In genomic region chr8:119676389-119676788, GRCm38 (mm10) we compare ENCODE assay signal across 9 mouse cellular contexts. TPM values are rescaled to one million over a fixed set of nuclear protein-coding genes. Genes with fewer than 3 reads are reported as not detected.
DNase-seq lines count a peak whose midpoint lies in the region; ATAC-seq and TF ChIP-seq lines count a peak whose summit lies in the region.
"Had no signal": no experiment of that assay in that cellular context is flagged by ENCODE, and none has a peak within 500 bp of the region (broad histone marks: within the 10 kb centered on the region; RNA-seq: fewer than 3 reads in every experiment).

No protein-coding gene starts in this region.

- H3K36me3 ChIP-seq in E14TG2a.4 (ENCODE audit: insufficient read depth, low read length) = no peaks in the 10 kb centered on the region
- H3K36me3 ChIP-seq in heart, embryonic 15.5 days = no peaks in the 10 kb centered on the region
- H3K36me3 ChIP-seq in thymus, adult 2 months (ENCODE audit: control insufficient read depth, insufficient read depth, low read length) = no peaks in the 10 kb centered on the region
- H3K36me3 ChIP-seq: limb, embryonic 15.5 days had no signal

- H3K27me3 ChIP-seq in E14TG2a.4 (ENCODE audit: insufficient read depth, low read length) = peaks cover 2% of the 10 kb centered on the region
- peaks cover 10% of the 10 kb centered on the region for H3K27me3 ChIP-seq in heart, embryonic 15.5 days
- H3K27me3 ChIP-seq in thymus, adult 2 months (ENCODE audit: control insufficient read depth, insufficient read depth, low read length) = no peaks in the 10 kb centered on the region
- H3K27me3 ChIP-seq: limb, embryonic 15.5 days had no signal

- H3K4me1 ChIP-seq in E14TG2a.4 (replicated peaks; ENCODE audit: low read depth, low read length) = peaks cover 26% of the 10 kb centered on the region
- no peaks in the 10 kb centered on the region for H3K4me1 ChIP-seq in bone marrow macrophage, adult 2 months (ENCODE audit: control insufficient read depth, insufficient read depth, low read length)
- H3K4me1 ChIP-seq in embryonic fibroblast, embryonic 13.5 days (ENCODE audit: control insufficient read depth, insufficient read depth, low read length) = no peaks in the 10 kb centered on the region
- H3K4me1 ChIP-seq in heart, embryonic 15.5 days (replicated peaks) = peaks cover 10% of the 10 kb centered on the region; the same call in 1 of the 2 replicates
- peaks cover 8% of the 10 kb centered on the region; the same call in 1 of the 2 replicates for H3K4me1 ChIP-seq in thymus, adult 2 months (replicated peaks; ENCODE audit: control insufficient read depth, insufficient read depth, low read length)

- peak; percentile 92 to 96 for DNase-seq in kidney, postnatal 36 days
- DNase-seq in lung, adult 18-20 months = peak; percentile 86 to 89
- DNase-seq in ovary, postnatal 14 days (ENCODE audit: low spot score) = peak; percentile 95
- peak; percentile 86 for DNase-seq in thymus, adult 2 months

- peak; percentile 55; the same call in 1 of the 2 replicates for ATAC-seq in heart, embryonic 15.5 days (replicated peaks; ENCODE audit: insufficient number of reproducible peaks, insufficient read depth, low FRiP score, low read depth)

- no peaks in the 10 kb centered on the region for H3K9me3 ChIP-seq in E14TG2a.4 (ENCODE audit: low read length)
- no peaks in the 10 kb centered on the region for H3K9me3 ChIP-seq in heart, embryonic 15.5 days (replicated peaks)
- H3K9me3 ChIP-seq: limb, embryonic 15.5 days had no signal

- no peak for TF ChIP-seq POLR2A in bone marrow macrophage, adult 2 months (IDR thresholded peaks at IDR 0.05; ENCODE audit: borderline replicate concordance, low read depth, low read length)
- TF ChIP-seq POLR2A in embryonic fibroblast, embryonic 13.5 days (IDR thresholded peaks at IDR 0.05; ENCODE audit: low read depth, low read length) = no peak
- TF ChIP-seq POLR2A in thymus, adult 2 months (IDR thresholded peaks at IDR 0.05; ENCODE audit: control insufficient read depth, extremely low read depth, insufficient read depth, low read length, poor library complexity) = no peak

- H3K4me3 ChIP-seq in E14TG2a.4 (replicated peaks; ENCODE audit: low read length) = no peak overlapping the region
- no peak overlapping the region for H3K4me3 ChIP-seq in bone marrow macrophage, adult 2 months (ENCODE audit: insufficient read depth, low read length)
- no peak overlapping the region for H3K4me3 ChIP-seq in embryonic fibroblast, embryonic 13.5 days (ENCODE audit: insufficient read depth, low read length)
- no peak overlapping the region for H3K4me3 ChIP-seq in heart, embryonic 15.5 days
- no peak overlapping the region for H3K4me3 ChIP-seq in thymus, adult 2 months (ENCODE audit: control insufficient read depth, insufficient read depth, low read length)
- H3K4me3 ChIP-seq: limb, embryonic 15.5 days had no signal

- no peak overlapping the region for H3K9ac ChIP-seq in heart, embryonic 15.5 days
- H3K9ac ChIP-seq: limb, embryonic 15.5 days had no signal

- 10% methylated on average over 8 of the region's 8 CpGs for WGBS in heart, embryonic 15.5 days
- WGBS in thymus, adult 2 months = 6% methylated on average over 8 of the region's 8 CpGs

- peak; percentile 98 for TF ChIP-seq CTCF in E14TG2a.4 (conservative IDR thresholded peaks at IDR 0.05; ENCODE audit: low read length)
- peak; percentile 51; the same call in 1 of the 2 replicates for TF ChIP-seq CTCF in bone marrow macrophage, adult 2 months (IDR thresholded peaks at IDR 0.05; ENCODE audit: low read depth, low read length)
- peak; percentile 87 for TF ChIP-seq CTCF in embryonic fibroblast, embryonic 13.5 days (IDR thresholded peaks at IDR 0.05; ENCODE audit: borderline replicate concordance, insufficient read depth, low read length)
- TF ChIP-seq CTCF in thymus, adult 2 months (IDR thresholded peaks at IDR 0.05; ENCODE audit: borderline replicate concordance, control insufficient read depth, extremely low read depth, insufficient read depth, low read length, poor library complexity) = peak; percentile 76; the same call in 1 of the 2 replicates

- no peak overlapping the region for H3K27ac ChIP-seq in bone marrow macrophage, adult 2 months (ENCODE audit: insufficient read depth, low read depth, low read length)
- H3K27ac ChIP-seq in embryonic fibroblast, embryonic 13.5 days (ENCODE audit: insufficient read depth, low read length) = no peak overlapping the region
- H3K27ac ChIP-seq in heart, embryonic 15.5 days = no peak overlapping the region
- no peak overlapping the region for H3K27ac ChIP-seq in thymus, adult 2 months (ENCODE audit: control insufficient read depth, insufficient read depth, low read length)
- H3K27ac ChIP-seq: limb, embryonic 15.5 days had no signal

- no peak overlapping the region for H3K4me2 ChIP-seq in heart, embryonic 15.5 days
- H3K4me2 ChIP-seq: limb, embryonic 15.5 days had no signal

RNA-seq across cellular contexts. Expression of gene Wfdc1, which starts 10.2 kb away (rescaled TPM):
- polyA plus RNA-seq in bone marrow macrophage, adult 2 months (2012; ENCODE audit: insufficient read depth, insufficient read length, missing spikeins) = not detected in 2 replicates
- not detected in 2 replicates for polyA plus RNA-seq in embryonic fibroblast, embryonic 13.5 days (2011; ENCODE audit: insufficient read length, low read depth, missing spikeins)
- polyA plus RNA-seq in heart, embryonic 15.5 days (2015; fragmentation: Nextera tagmentation; extraction: Ambion mirVana) = 5.9 and 6.2 TPM in 2 replicates
- 5.9 and 7.4 TPM in 2 replicates for polyA plus RNA-seq in thymus, adult 2 months (2012; rRNA removed)

RNA-seq across cellular contexts. Expression of gene Atp2c2, which starts 23.4 kb away (rescaled TPM):
- not detected in 2 replicates for polyA plus RNA-seq in bone marrow macrophage, adult 2 months (2012; ENCODE audit: insufficient read depth, insufficient read length, missing spikeins)
- polyA plus RNA-seq in embryonic fibroblast, embryonic 13.5 days (2011; ENCODE audit: insufficient read length, low read depth, missing spikeins) = not detected in 2 replicates
- polyA plus RNA-seq in heart, embryonic 15.5 days (2015; fragmentation: Nextera tagmentation; extraction: Ambion mirVana) = 0.13 and 0.42 TPM in 2 replicates
- polyA plus RNA-seq in thymus, adult 2 months (2012; rRNA removed) = 0.16 and 0.19 TPM in 2 replicates

RNA-seq across cellular contexts. Expression of gene Kcng4, which starts 40.9 kb away (rescaled TPM):
- polyA plus RNA-seq in bone marrow macrophage, adult 2 months (2012; ENCODE audit: insufficient read depth, insufficient read length, missing spikeins) = not detected in 2 replicates
- not detected in 2 replicates for polyA plus RNA-seq in embryonic fibroblast, embryonic 13.5 days (2011; ENCODE audit: insufficient read length, low read depth, missing spikeins)
- polyA plus RNA-seq in heart, embryonic 15.5 days (2015; fragmentation: Nextera tagmentation; extraction: Ambion mirVana) = 0.05 TPM in 1 of 2 replicates, not detected in the other
- polyA plus RNA-seq in thymus, adult 2 months (2012; rRNA removed) = 0.32 and 0.47 TPM in 2 replicates
